Mouse (Mus musculus): ENCODE measurements around the gene Zswim9. TPM values are rescaled to one million over a fixed set of nuclear protein-coding genes. Genes with fewer than 3 reads are reported as not detected.

Zswim9 gene
- polyA plus RNA-seq, 1 experiment, result 9.4 TPM

DNA sequence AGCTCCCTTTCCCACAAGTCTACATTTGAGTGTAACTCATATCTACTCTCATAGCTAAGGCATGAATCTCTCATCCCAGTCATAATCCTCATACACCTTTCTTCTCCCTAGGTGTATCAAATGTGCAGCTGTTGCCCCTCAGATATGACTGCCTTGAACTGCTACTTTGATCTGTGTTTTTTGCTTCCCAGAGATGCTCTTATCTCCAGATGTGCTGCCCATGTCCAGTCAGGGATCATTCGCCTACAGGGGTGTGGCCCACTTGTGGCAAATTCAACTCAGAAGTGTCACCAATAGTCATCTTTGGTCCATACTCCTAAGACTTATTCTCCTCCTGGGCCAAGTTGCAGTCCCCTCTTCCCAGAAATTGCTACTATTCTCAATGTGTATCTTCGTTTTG, 688 bp downstream of the Zswim9 start:
- TF ChIP-seq CTCF (IDR thresholded peaks at IDR 0.05; ENCODE audit: low read depth, low read length) (no peak), POLR2A (IDR thresholded peaks at IDR 0.05; ENCODE audit: insufficient read depth, low read length) (no peak), EP300 (IDR thresholded peaks at IDR 0.05; ENCODE audit: insufficient read depth, low read depth, low read length) (no peak)
- H3K27me3 ChIP-seq (ENCODE audit: control insufficient read depth, insufficient read depth, low read length, poor library complexity, severe bottlenecking), result no peaks in the 10 kb centered on the region
- peak overlapping the region; percentile 88 for H3K4me3 ChIP-seq (ENCODE audit: low read depth, low read length)
- peaks cover 18% of the 10 kb centered on the region for H3K36me3 ChIP-seq (ENCODE audit: control insufficient read depth, insufficient read depth, low read length, poor library complexity, severe bottlenecking)
- no peaks in the 10 kb centered on the region for H3K9me3 ChIP-seq (replicated peaks; ENCODE audit: control insufficient read depth, insufficient read depth, low read length, poor library complexity, severe bottlenecking)
- H3K27ac ChIP-seq (ENCODE audit: insufficient read depth, low read length), result no peak overlapping the region
- H3K4me1 ChIP-seq (ENCODE audit: control insufficient read depth, insufficient read depth, low read length), result no peaks in the 10 kb centered on the region
- H3K9ac ChIP-seq (ENCODE audit: low read depth, poor library complexity, severe bottlenecking), result peak overlapping the region; percentile 57

DNA sequence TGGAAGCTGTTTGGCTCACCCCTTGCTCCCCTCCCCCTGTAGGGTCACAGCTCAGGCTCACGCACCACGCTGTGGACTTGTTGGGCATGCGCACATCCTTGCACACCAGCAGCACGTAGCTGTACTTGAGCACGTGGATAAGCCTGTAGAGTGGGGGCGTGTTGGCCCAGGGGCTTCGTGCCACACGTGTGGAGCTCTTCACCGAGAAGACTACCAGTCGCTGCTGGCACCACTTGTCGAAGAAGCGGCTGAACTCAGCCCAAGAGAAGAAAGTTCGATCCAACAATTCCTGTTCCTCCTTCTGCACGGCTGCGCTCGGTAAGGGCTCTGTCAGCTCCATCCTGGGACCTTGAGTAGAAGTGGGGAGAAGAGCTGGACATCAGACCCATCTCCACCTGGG, 1.4 kb downstream of the Zswim9 start, which contains the start of gene Lig1:
TSS of gene Lig1 (plus strand) at position 203 of the 400 bp plus-strand sequence.
- peak within 1 kb of the TSS; percentile 57 for H3K9ac ChIP-seq (ENCODE audit: low read depth, poor library complexity, severe bottlenecking)
- peaks cover 10% of the 10 kb centered on the region for H3K36me3 ChIP-seq (ENCODE audit: control insufficient read depth, insufficient read depth, low read length, poor library complexity, severe bottlenecking)
- H3K27ac ChIP-seq (ENCODE audit: insufficient read depth, low read length), result no peak within 1 kb of the TSS
- no peaks in the 10 kb centered on the region for H3K27me3 ChIP-seq (ENCODE audit: control insufficient read depth, insufficient read depth, low read length, poor library complexity, severe bottlenecking)
- H3K4me3 ChIP-seq (ENCODE audit: low read depth, low read length), result peak within 1 kb of the TSS; percentile 88
- TF ChIP-seq EP300 (IDR thresholded peaks at IDR 0.05; ENCODE audit: insufficient read depth, low read depth, low read length) (no peak), CTCF (IDR thresholded peaks at IDR 0.05; ENCODE audit: low read depth, low read length) (no peak), POLR2A (IDR thresholded peaks at IDR 0.05; ENCODE audit: insufficient read depth, low read length) (no peak)
- H3K4me1 ChIP-seq (ENCODE audit: control insufficient read depth, insufficient read depth, low read length), result no peaks in the 10 kb centered on the region
- H3K9me3 ChIP-seq (replicated peaks; ENCODE audit: control insufficient read depth, insufficient read depth, low read length, poor library complexity, severe bottlenecking), result no peaks in the 10 kb centered on the region

DNA sequence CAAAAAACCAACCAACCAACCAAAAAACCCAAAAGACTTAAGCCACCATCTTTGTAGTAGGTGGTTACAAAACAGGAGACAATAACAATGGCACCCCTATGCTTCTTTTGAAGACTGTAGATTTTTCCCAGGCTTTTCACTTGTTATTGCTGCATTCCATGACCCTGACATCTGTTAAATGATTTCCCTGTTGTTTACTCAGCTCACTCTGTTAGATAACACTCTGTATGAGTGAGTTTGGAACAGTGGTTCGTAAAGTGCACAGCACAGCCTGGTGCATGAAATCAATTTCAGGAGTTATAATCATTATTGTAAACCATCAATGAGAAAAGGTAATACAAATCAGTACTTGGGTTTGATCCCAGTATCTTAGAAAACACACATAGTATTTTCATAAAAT, 6.8 kb downstream of the Zswim9 start:
- Histone ChIP-seq H3K27me3 (ENCODE audit: control insufficient read depth, insufficient read depth, low read length, poor library complexity, severe bottlenecking) (no peaks in the 10 kb centered on the region), H3K9me3 (replicated peaks; ENCODE audit: control insufficient read depth, insufficient read depth, low read length, poor library complexity, severe bottlenecking) (no peaks in the 10 kb centered on the region), H3K4me1 (ENCODE audit: control insufficient read depth, insufficient read depth, low read length) (no peaks in the 10 kb centered on the region), H3K9ac (ENCODE audit: low read depth, poor library complexity, severe bottlenecking) (no peak overlapping the region), H3K27ac (ENCODE audit: insufficient read depth, low read length) (no peak overlapping the region), H3K4me3 (ENCODE audit: low read depth, low read length) (no peak overlapping the region), H3K36me3 (ENCODE audit: control insufficient read depth, insufficient read depth, low read length, poor library complexity, severe bottlenecking) (no peaks in the 10 kb centered on the region)
- TF ChIP-seq POLR2A (IDR thresholded peaks at IDR 0.05; ENCODE audit: insufficient read depth, low read length), result no peak
- no peak for TF ChIP-seq CTCF (IDR thresholded peaks at IDR 0.05; ENCODE audit: low read depth, low read length)
- no peak for TF ChIP-seq EP300 (IDR thresholded peaks at IDR 0.05; ENCODE audit: insufficient read depth, low read depth, low read length)

DNA sequence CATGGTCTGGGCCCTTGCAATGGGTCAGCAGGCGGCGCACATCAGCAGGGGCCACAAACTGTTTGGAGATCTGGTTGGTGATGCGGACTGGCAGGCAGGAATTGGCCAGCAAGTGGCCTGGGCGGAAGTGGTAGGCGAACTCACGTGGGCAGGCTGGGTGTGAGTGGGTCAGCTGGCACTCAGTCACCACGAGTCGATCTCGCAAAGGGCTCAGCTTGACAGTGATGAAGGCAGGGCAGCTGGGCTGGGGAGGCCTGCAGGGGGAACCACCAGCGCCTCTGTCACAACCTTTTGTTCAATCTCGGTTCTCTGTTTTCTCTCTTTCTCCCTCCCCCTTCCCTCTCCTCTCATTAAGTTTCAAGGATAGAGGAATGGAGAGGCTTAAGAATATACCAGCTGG, 9.1 kb downstream of the Zswim9 start:
- Histone ChIP-seq H3K9ac (ENCODE audit: low read depth, poor library complexity, severe bottlenecking) (no peak overlapping the region), H3K27me3 (ENCODE audit: control insufficient read depth, insufficient read depth, low read length, poor library complexity, severe bottlenecking) (no peaks in the 10 kb centered on the region), H3K4me1 (ENCODE audit: control insufficient read depth, insufficient read depth, low read length) (no peaks in the 10 kb centered on the region), H3K27ac (ENCODE audit: insufficient read depth, low read length) (no peak overlapping the region), H3K36me3 (ENCODE audit: control insufficient read depth, insufficient read depth, low read length, poor library complexity, severe bottlenecking) (no peaks in the 10 kb centered on the region), H3K9me3 (replicated peaks; ENCODE audit: control insufficient read depth, insufficient read depth, low read length, poor library complexity, severe bottlenecking) (no peaks in the 10 kb centered on the region), H3K4me3 (ENCODE audit: low read depth, low read length) (peak overlapping the region; percentile 33; the same call in 1 of the 2 replicates)
- TF ChIP-seq CTCF (IDR thresholded peaks at IDR 0.05; ENCODE audit: low read depth, low read length) (no peak), EP300 (IDR thresholded peaks at IDR 0.05; ENCODE audit: insufficient read depth, low read depth, low read length) (no peak), POLR2A (IDR thresholded peaks at IDR 0.05; ENCODE audit: insufficient read depth, low read length) (no peak)

DNA sequence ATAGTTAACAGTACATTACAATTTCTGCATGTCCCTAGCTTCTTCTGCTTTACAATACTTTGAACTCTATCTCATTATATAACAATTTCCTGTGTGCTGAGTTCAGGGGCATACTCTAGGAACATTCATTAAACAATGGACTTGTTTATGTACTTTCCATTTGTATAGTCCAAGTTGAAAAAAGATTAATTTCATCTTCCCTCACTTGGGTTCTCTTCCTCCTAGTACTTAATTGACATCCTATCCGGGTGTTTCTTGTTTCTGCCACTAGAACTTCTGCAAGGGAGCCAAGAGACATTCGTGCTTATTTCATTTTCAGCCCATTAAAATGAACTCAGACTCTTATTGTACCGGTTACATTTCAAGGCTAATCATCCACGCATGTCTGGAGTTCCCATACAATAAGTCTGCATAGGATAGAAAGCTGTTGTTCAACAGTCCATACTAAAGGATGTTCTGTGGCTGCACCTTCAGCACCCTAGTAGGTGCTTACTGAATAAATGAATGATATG, 9.7 kb downstream of the Zswim9 start:
- Histone ChIP-seq H3K9ac (ENCODE audit: low read depth, poor library complexity, severe bottlenecking) (no peak overlapping the region), H3K4me1 (ENCODE audit: control insufficient read depth, insufficient read depth, low read length) (no peaks in the 10 kb centered on the region)
- no peak for TF ChIP-seq CTCF (IDR thresholded peaks at IDR 0.05; ENCODE audit: low read depth, low read length)
- TF ChIP-seq EP300 (IDR thresholded peaks at IDR 0.05; ENCODE audit: insufficient read depth, low read depth, low read length), result no peak

DNA sequence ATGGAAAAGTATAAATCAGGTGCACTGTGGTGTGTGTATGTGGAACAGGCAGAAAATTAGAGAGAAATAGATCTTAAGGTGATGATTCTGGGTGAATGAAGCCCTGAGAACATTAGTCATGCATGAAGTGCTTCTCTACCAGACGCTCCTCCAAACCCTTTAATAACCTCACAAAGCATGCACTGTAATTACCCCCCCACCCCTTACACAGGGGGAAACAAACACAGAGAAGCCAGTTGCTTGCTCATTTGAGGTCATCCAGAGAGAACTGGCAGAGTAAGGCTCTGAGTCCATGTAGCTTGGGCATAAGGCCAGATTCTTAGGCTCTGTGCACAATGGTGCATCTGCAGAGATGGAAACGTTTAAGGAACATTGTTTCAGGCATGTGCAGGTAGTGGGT, 14.1 kb downstream of the Zswim9 start:
- no peaks in the 10 kb centered on the region for H3K4me1 ChIP-seq (ENCODE audit: control insufficient read depth, insufficient read depth, low read length)
- H3K9me3 ChIP-seq (replicated peaks; ENCODE audit: control insufficient read depth, insufficient read depth, low read length, poor library complexity, severe bottlenecking), result no peaks in the 10 kb centered on the region
- H3K9ac ChIP-seq (ENCODE audit: low read depth, poor library complexity, severe bottlenecking), result no peak overlapping the region
- no peak overlapping the region for H3K4me3 ChIP-seq (ENCODE audit: low read depth, low read length)
- TF ChIP-seq CTCF (IDR thresholded peaks at IDR 0.05; ENCODE audit: low read depth, low read length) (no peak), EP300 (IDR thresholded peaks at IDR 0.05; ENCODE audit: insufficient read depth, low read depth, low read length) (no peak), POLR2A (IDR thresholded peaks at IDR 0.05; ENCODE audit: insufficient read depth, low read length) (no peak)
- H3K27me3 ChIP-seq (ENCODE audit: control insufficient read depth, insufficient read depth, low read length, poor library complexity, severe bottlenecking), result no peaks in the 10 kb centered on the region
- H3K36me3 ChIP-seq (ENCODE audit: control insufficient read depth, insufficient read depth, low read length, poor library complexity, severe bottlenecking), result no peaks in the 10 kb centered on the region
- no peak overlapping the region for H3K27ac ChIP-seq (ENCODE audit: insufficient read depth, low read length)

More for the DNA sequence above, 9.7 kb downstream of the Zswim9 start:
- no peaks in the 10 kb centered on the region for H3K27me3 ChIP-seq (ENCODE audit: control insufficient read depth, insufficient read depth, low read length, poor library complexity, severe bottlenecking)
- no peaks in the 10 kb centered on the region for H3K9me3 ChIP-seq (replicated peaks; ENCODE audit: control insufficient read depth, insufficient read depth, low read length, poor library complexity, severe bottlenecking)
- H3K4me3 ChIP-seq (ENCODE audit: low read depth, low read length), result no peak overlapping the region
- H3K27ac ChIP-seq (ENCODE audit: insufficient read depth, low read length), result no peak overlapping the region
- no peaks in the 10 kb centered on the region for H3K36me3 ChIP-seq (ENCODE audit: control insufficient read depth, insufficient read depth, low read length, poor library complexity, severe bottlenecking)

Measured in ES-Bruce4 (cell line).